Comparison of ENCODE assay signal across 40 mouse cellular contexts in genomic region chr11:62742261-62742957, GRCm38 (mm10). TPM values are rescaled to one million over a fixed set of nuclear protein-coding genes. Genes with fewer than 3 reads are reported as not detected.
DNase-seq lines count a peak whose midpoint lies in the region; ATAC-seq lines count a peak whose summit lies in the region.
"Had no signal": no experiment of that assay in that cellular context is flagged by ENCODE, and none has a peak within 500 bp of the region (broad histone marks: within the 10 kb centered on the region; RNA-seq: fewer than 3 reads in every experiment).

No protein-coding gene starts in this region.

- H3K4me2 ChIP-seq in embryonic facial prominence, embryonic 14.5 days (ENCODE audit: low read depth, low read length), result no peak overlapping the region
- H3K4me2 ChIP-seq in limb, embryonic 12.5 days, result peak overlapping the region; percentile 17; the same call in 1 of the 2 replicates
- H3K4me2 ChIP-seq: hindbrain, embryonic 12.5 days; liver, embryonic 11.5 days; lung, embryonic 15.5 days; midbrain, embryonic 11.5 days; neural tube, embryonic 12.5 days had no signal

- no peak overlapping the region for H3K4me3 ChIP-seq in embryonic facial prominence, embryonic 14.5 days (ENCODE audit: low read depth, low read length)
- H3K4me3 ChIP-seq in limb, embryonic 12.5 days (replicated peaks), result no peak overlapping the region
- H3K4me3 ChIP-seq: hindbrain, embryonic 12.5 days; left cerebral cortex, adult 2 months; lung, embryonic 15.5 days; myocyte; neural tube, embryonic 12.5 days had no signal

- 38% methylated on average over 10 of the region's 10 CpGs for WGBS in embryonic facial prominence, embryonic 14.5 days
- 27% methylated on average over 10 of the region's 10 CpGs for WGBS in limb, embryonic 12.5 days

- peaks cover 6% of the 10 kb centered on the region for H3K4me1 ChIP-seq in embryonic facial prominence, embryonic 14.5 days (ENCODE audit: control insufficient read depth, insufficient read depth, low read length)
- H3K4me1 ChIP-seq in limb, embryonic 12.5 days (replicated peaks), result peaks cover 24% of the 10 kb centered on the region
- H3K4me1 ChIP-seq: hindbrain, embryonic 12.5 days; neural tube, embryonic 12.5 days had no signal

- H3K27ac ChIP-seq in embryonic facial prominence, embryonic 14.5 days (replicated peaks; ENCODE audit: low read depth, low read length), result no peak overlapping the region
- H3K27ac ChIP-seq in limb, embryonic 12.5 days, result peak overlapping the region; percentile 47; the same call in 1 of the 2 replicates
- H3K27ac ChIP-seq: hindbrain, embryonic 12.5 days; hindbrain, postnatal 0 days; left cerebral cortex, adult 2 months; lung, embryonic 15.5 days; neural tube, embryonic 12.5 days had no signal

- H3K9ac ChIP-seq in embryonic facial prominence, embryonic 14.5 days (ENCODE audit: low read depth, low read length), result no peak overlapping the region
- no peak overlapping the region for H3K9ac ChIP-seq in limb, embryonic 12.5 days (replicated peaks)
- H3K9ac ChIP-seq: hindbrain, embryonic 12.5 days; lung, embryonic 15.5 days; neural tube, embryonic 12.5 days had no signal

- no peaks in the 10 kb centered on the region for H3K36me3 ChIP-seq in embryonic facial prominence, embryonic 14.5 days (ENCODE audit: control insufficient read depth, insufficient read depth, low read length)
- no peaks in the 10 kb centered on the region for H3K36me3 ChIP-seq in limb, embryonic 12.5 days
- H3K36me3 ChIP-seq: hindbrain, embryonic 12.5 days; lung, embryonic 15.5 days; neural tube, embryonic 12.5 days had no signal

- H3K27me3 ChIP-seq in embryonic facial prominence, embryonic 14.5 days (replicated peaks; ENCODE audit: control insufficient read depth, insufficient read depth, low read length), result peaks cover 18% of the 10 kb centered on the region
- peaks cover 14% of the 10 kb centered on the region for H3K27me3 ChIP-seq in limb, embryonic 12.5 days
- H3K27me3 ChIP-seq: neural tube, embryonic 12.5 days had no signal

- ATAC-seq in embryonic facial prominence, embryonic 14.5 days (ENCODE audit: low read depth), result no peak
- peak; percentile 50; the same call in 1 of the 2 replicates for ATAC-seq in limb, embryonic 12.5 days (ENCODE audit: insufficient number of reproducible peaks, insufficient read depth, low FRiP score, low TSS enrichment, low read depth)
- ATAC-seq: CD4-positive, CD25-positive, alpha-beta regulatory T cell, adult 4 months; forebrain, embryonic 14.5 days; hindbrain, postnatal 0 days; intestine, embryonic 16.5 days had no signal

- no peaks in the 10 kb centered on the region for H3K9me3 ChIP-seq in embryonic facial prominence, embryonic 14.5 days (ENCODE audit: control insufficient read depth, low read length)
- no peaks in the 10 kb centered on the region for H3K9me3 ChIP-seq in limb, embryonic 12.5 days
- H3K9me3 ChIP-seq: hindbrain, embryonic 12.5 days; lung, embryonic 15.5 days; neural tube, embryonic 12.5 days had no signal

- peak; percentile 51 for DNase-seq in NIH3T3 (ENCODE audit: low read depth)
- DNase-seq in embryo, embryonic 11 days, result peak; percentile 56
- peak; percentile 39 for DNase-seq in embryonic facial prominence, embryonic 14.5 days (ENCODE audit: low spot score)
- no peak for DNase-seq in gastrocnemius, postnatal 10 days
- DNase-seq in kidney, adult 9 months, result no peak
- DNase-seq in adrenal gland, postnatal 36 days, result no peak
- DNase-seq: adrenal gland, postnatal 25 days; cerebellum, adult 18-20 months; cerebellum, postnatal 10 days; heart, postnatal 36 days; kidney, adult 8-10 months; kidney, postnatal 14 days; layer of hippocampus, adult 9-11 months; lung, postnatal 36 days; right cerebral cortex, adult 18-20 months; thymus, adult 2 months; thymus, postnatal 4 days had no signal

RNA-seq across cellular contexts. Expression of gene Gm10428, which starts 10.5 kb away (rescaled TPM):
- polyA plus RNA-seq in embryonic facial prominence, embryonic 14.5 days (2014; fragmentation: Nextera tagmentation; extraction: Ambion mirVana), result not detected in 2 replicates
- polyA plus RNA-seq in limb, embryonic 12.5 days (2016; fragmentation: Nextera tagmentation; extraction: Ambion mirVana), result not detected in 2 replicates
- not detected for total RNA-seq in gastrocnemius, postnatal 10 days (2021)
- total RNA-seq in adrenal gland, postnatal 36 days (2021), result not detected
- total RNA-seq: adrenal gland, adult 18-20 months; adrenal gland, postnatal 25 days; common myeloid progenitor, adult 5-6 weeks; gastrocnemius, adult 18-20 months; gastrocnemius, postnatal 4 days; heart, postnatal 36 days; hindbrain, postnatal 0 days; left cerebral cortex, adult 2 months; left cerebral cortex, postnatal 36 days; megakaryocyte, adult 5-6 weeks; midbrain, postnatal 0 days had no signal
- polyA plus RNA-seq: brain, embryonic 14.5 days; CD4-positive, CD25-positive, alpha-beta regulatory T cell, adult 4 months; forebrain, embryonic 14.5 days; frontal cortex, adult 2 months; heart, embryonic 14.5 days; hindbrain, embryonic 12.5 days; hindbrain, postnatal 0 days; intestine, embryonic 16.5 days; liver, embryonic 11.5 days; liver, embryonic 16.5 days; lung, embryonic 15.5 days; midbrain, embryonic 11.5 days; myocyte; neural tube, embryonic 12.5 days; thymus, adult 2 months had no signal

RNA-seq across cellular contexts. Expression of gene Zfp287, which starts 10.7 kb away (rescaled TPM):
- 7.7 and 7.8 TPM in 2 replicates for polyA plus RNA-seq in embryonic facial prominence, embryonic 14.5 days (2014; fragmentation: Nextera tagmentation; extraction: Ambion mirVana)
- 16.0 and 16.3 TPM in 2 replicates for polyA plus RNA-seq in limb, embryonic 12.5 days (2016; fragmentation: Nextera tagmentation; extraction: Ambion mirVana)
- total RNA-seq in gastrocnemius, postnatal 10 days (2021), result 1 to 10 TPM; 2.3 to 3.4 TPM
- 1 to 10 TPM; 3.2 to 3.8 TPM for total RNA-seq in adrenal gland, postnatal 36 days (2021)

RNA-seq across cellular contexts. Expression of gene Zfp286, which starts 46.9 kb away (rescaled TPM):
- 17.8 and 26.7 TPM in 2 replicates for polyA plus RNA-seq in embryonic facial prominence, embryonic 14.5 days (2014; fragmentation: Nextera tagmentation; extraction: Ambion mirVana)
- 37.5 and 42.7 TPM in 2 replicates for polyA plus RNA-seq in limb, embryonic 12.5 days (2016; fragmentation: Nextera tagmentation; extraction: Ambion mirVana)
- 1 to 10 TPM; 1.3 to 3.5 TPM for total RNA-seq in gastrocnemius, postnatal 10 days (2021)
- total RNA-seq in adrenal gland, postnatal 36 days (2021), result 1 to 10 TPM; 1.8 to 2.3 TPM
- polyA plus RNA-seq: myocyte had no signal

Comparison
In these comparisons a context has a peak if more than half of its experiments do, and no peak if none do; other contexts are left out.
1. DNase-seq: peak in NIH3T3 (single experiment), embryo, embryonic 11 days (single experiment) and embryonic facial prominence, embryonic 14.5 days (single experiment); none in gastrocnemius, postnatal 10 days (single experiment), kidney, adult 9 months (single experiment) and adrenal gland, postnatal 36 days (0 of 2).